Mouse (Mus musculus) spleen, postnatal 4 days (tissue): ENCODE data around the gene Plagl1.

Experiments used
- DNase-seq, 2 experiments: peaks; one replicate each; pipeline ENCODE4 v3.0.0; 2022; ENCODE audit warnings: low spot score in 2 of 2

The Plagl1 gene

GRCm38 (mm10) chr10:13090596-13091424 is 30.5 kb downstream of the Plagl1 start:
- DNase-seq = peak; percentile 13 to 64

- no peak for DNase-seq
Observed at GRCm38 (mm10) chr10:13092996-13093395, 32.7 kb downstream of the Plagl1 start.

- DNase-seq = no peak
Observed at GRCm38 (mm10) chr10:13098895-13099294, 38.6 kb downstream of the Plagl1 start.

- no peak for DNase-seq
Observed at GRCm38 (mm10) chr10:13100061-13100648, 39.9 kb downstream of the Plagl1 start.

GRCm38 (mm10) chr10:13102360-13102759 is 42.1 kb downstream of the Plagl1 start:
- no peak for DNase-seq

GRCm38 (mm10) chr10:13103838-13104237 is 43.5 kb downstream of the Plagl1 start:
- no peak for DNase-seq

GRCm38 (mm10) chr10:13106909-13107624 is 46.8 kb downstream of the Plagl1 start:
- DNase-seq = no peak

- no peak for DNase-seq
Observed at GRCm38 (mm10) chr10:13108021-13108548, 47.8 kb downstream of the Plagl1 start.

GRCm38 (mm10) chr10:13108847-13109246 is 48.5 kb downstream of the Plagl1 start:
- no peak for DNase-seq

- no peak for DNase-seq
Observed at GRCm38 (mm10) chr10:13109781-13110180, 49.5 kb downstream of the Plagl1 start.

GRCm38 (mm10) chr10:13112849-13113248 is 52.5 kb downstream of the Plagl1 start:
- no peak for DNase-seq

GRCm38 (mm10) chr10:13113641-13114040 is 53.3 kb downstream of the Plagl1 start:
- no peak for DNase-seq

- no peak for DNase-seq
Observed at GRCm38 (mm10) chr10:13115030-13115429, 54.7 kb downstream of the Plagl1 start.

GRCm38 (mm10) chr10:13116706-13117665 is 56.7 kb downstream of the Plagl1 start:
- DNase-seq = no peak

GRCm38 (mm10) chr10:13118024-13118769 is 57.9 kb downstream of the Plagl1 start:
- DNase-seq = no peak

GRCm38 (mm10) chr10:13118770-13119102 is 58.4 kb downstream of the Plagl1 start:
- no peak for DNase-seq

- no peak for DNase-seq
Observed at GRCm38 (mm10) chr10:13119300-13119699, 59.0 kb downstream of the Plagl1 start.

- no peak for DNase-seq
Observed at GRCm38 (mm10) chr10:13125811-13126210, 65.5 kb downstream of the Plagl1 start.

- DNase-seq = no peak
Observed at GRCm38 (mm10) chr10:13127335-13127734, 67.0 kb downstream of the Plagl1 start.

GRCm38 (mm10) chr10:13127946-13128345 is 67.6 kb downstream of the Plagl1 start:
- no peak for DNase-seq

GRCm38 (mm10) chr10:13133850-13134249 is 73.5 kb downstream of the Plagl1 start:
- no peak for DNase-seq
